Comparison of ENCODE assay signal across 8 mouse cellular contexts in the genomic region with DNA sequence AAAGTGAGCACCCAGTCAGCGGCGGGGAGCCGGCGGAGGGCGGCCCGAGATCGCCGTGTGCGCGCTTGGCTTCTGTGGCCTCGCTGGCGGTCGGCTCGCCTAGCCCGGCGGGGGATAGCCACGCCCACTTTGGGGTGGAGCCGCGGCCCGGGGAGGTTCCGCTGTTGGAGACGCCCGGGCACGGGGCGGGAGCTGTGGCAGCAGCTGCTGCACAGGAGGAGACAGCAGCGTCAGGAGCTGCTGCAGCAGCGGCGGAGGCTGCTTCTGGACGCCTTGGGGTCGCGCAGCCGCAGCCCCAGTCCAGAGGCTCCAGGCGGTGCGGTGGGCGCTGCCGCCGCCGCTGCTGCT. TPM values are rescaled to one million over a fixed set of nuclear protein-coding genes. Genes with fewer than 3 reads are reported as not detected.
A peak's percentile ranks its signal among the peaks of the same experiment; 100 is the strongest.
DNase-seq lines count a peak whose midpoint lies in the region; ATAC-seq lines count a peak whose summit lies in the region.

A gene (plus strand): TSS at position 181 of the 348 bp plus-strand sequence.

- H3K27me3 ChIP-seq in hindbrain, embryonic 10.5 days (ENCODE audit: insufficient read depth, poor library complexity, severe bottlenecking) = peaks cover 60% of the 10 kb centered on the region

- peak within 1 kb of the TSS; percentile 84 for H3K4me3 ChIP-seq in hindbrain, embryonic 10.5 days

- H3K36me3 ChIP-seq in hindbrain, embryonic 10.5 days = no peaks in the 10 kb centered on the region

- peak; percentile 62 for DNase-seq in MEL-GATA-1-ER (ENCODE audit: extremely low read depth, low read depth)
- DNase-seq in cerebellum, adult 8-10 months = peak; percentile 85
- peak; percentile 95 for DNase-seq in hindbrain, embryonic 10.5 days (ENCODE audit: low spot score)
- peak; percentile 93 to 96 for DNase-seq in layer of hippocampus, postnatal 10 days (ENCODE audit: low spot score in 2 of 2)
- peak; percentile 99 for DNase-seq in lung, postnatal 10 days
- DNase-seq in ovary, postnatal 36 days (ENCODE audit: low spot score) = peak; percentile 99
- DNase-seq in thymus, postnatal 25 days = peak; percentile 99

- peaks cover 49% of the 10 kb centered on the region for H3K4me1 ChIP-seq in hindbrain, embryonic 10.5 days (replicated peaks)

- ATAC-seq in frontal cortex, adult (ENCODE audit: low TSS enrichment) = peak; percentile 89

- under 1% methylated on average over 37 of the region's 38 CpGs for WGBS in hindbrain, embryonic 10.5 days

- peak within 1 kb of the TSS; percentile 96 for H3K27ac ChIP-seq in hindbrain, embryonic 10.5 days

- H3K9me3 ChIP-seq in hindbrain, embryonic 10.5 days = no peaks in the 10 kb centered on the region

RNA-seq across cellular contexts. Expression of the gene that starts here (rescaled TPM):
- polyA plus RNA-seq in hindbrain, embryonic 10.5 days (2016; fragmentation: Nextera tagmentation; extraction: Ambion mirVana) = 4.7 and 4.8 TPM in 2 replicates
- 1 to 10 TPM; 6.4 to 7.1 TPM for total RNA-seq in layer of hippocampus, postnatal 10 days (2021)

Comparison
In these comparisons a context has a peak if more than half of its experiments do, and no peak if none do; other contexts are left out.
1. Peak in every context shown above with its lines: DNase-seq, ATAC-seq, H3K4me3 ChIP-seq and H3K27ac ChIP-seq.